Mouse (Mus musculus) C2C12 (cell line): ENCODE measurements around the gene Spop. TPM values are rescaled to one million over a fixed set of nuclear protein-coding genes. Genes with fewer than 3 reads are reported as not detected.

Experiments used
- H3K27me3 ChIP-seq: one replicate; pipeline ENCODE4 v1.6.1; 2011; ENCODE audit not compliant: control insufficient read depth, insufficient read depth, insufficient read length
- H3K36me3 ChIP-seq: one replicate; pipeline ENCODE4 v1.6.1; 2011; ENCODE audit not compliant: control insufficient read depth, insufficient read depth
- H3K4me3 ChIP-seq: one replicate; pipeline ENCODE4 v1.5.1; 2011; ENCODE audit warnings: mild to moderate bottlenecking, control low read depth; ENCODE audit not compliant: poor library complexity, insufficient read depth, severe bottlenecking
- H3K79me2 ChIP-seq: one replicate; pipeline ENCODE4 v1.6.1; 2011; ENCODE audit not compliant: control insufficient read depth, insufficient read depth
- H3K79me3 ChIP-seq: one replicate; pipeline ENCODE4 v1.6.1; 2011; ENCODE audit warnings: low read depth, control low read depth
- H3ac ChIP-seq: one replicate; pipeline ENCODE3; 2011; ENCODE audit warnings: low read depth; ENCODE audit not compliant: control insufficient read depth, insufficient read length
- CEBPB ChIP-seq: IDR thresholded peaks from one replicate; pipeline ENCODE4 v1.6.1; 2011; ENCODE audit warnings: low read depth, mild to moderate bottlenecking, control low read depth, moderate library complexity
- CTCF ChIP-seq: IDR thresholded peaks from one replicate; pipeline ENCODE4 v1.5.1; 2011; ENCODE audit not compliant: control insufficient read depth, insufficient read depth, insufficient read length
- FOSL1 ChIP-seq: IDR thresholded peaks from one replicate; pipeline ENCODE4 v1.8.0; 2011; ENCODE audit warnings: mild to moderate bottlenecking, low read length; ENCODE audit not compliant: poor library complexity, insufficient read depth, severe bottlenecking
- MAX ChIP-seq: IDR thresholded peaks from one replicate; pipeline ENCODE4 v1.6.1; 2011; ENCODE audit warnings: mild to moderate bottlenecking, control low read depth
- MYOD1 ChIP-seq: IDR thresholded peaks from one replicate; pipeline ENCODE4 v1.6.1; 2011; ENCODE audit warnings: low read depth; ENCODE audit not compliant: control insufficient read depth, insufficient read length
- MYOG ChIP-seq: IDR thresholded peaks from one replicate; pipeline ENCODE4 v1.6.1; 2011; ENCODE audit not compliant: control insufficient read depth, insufficient read length; ENCODE audit errors: extremely low read depth
- USF1 ChIP-seq: IDR thresholded peaks from one replicate; pipeline ENCODE4 v1.6.1; 2011; ENCODE audit warnings: low read depth, mild to moderate bottlenecking, control low read depth, moderate library complexity
- polyA plus RNA-seq: library from polyadenylated mRNA; unstranded; fragments of >200 nt; fragmentation: generic; extraction: Trizol; gene quantifications from one replicate; pipeline ENCODE4 v1.2.1, GENCODE M21; 2012; ENCODE audit warnings: missing spikeins

Gene Spop
- polyA plus RNA-seq, 1 experiment, result 59.0 TPM

DNA sequence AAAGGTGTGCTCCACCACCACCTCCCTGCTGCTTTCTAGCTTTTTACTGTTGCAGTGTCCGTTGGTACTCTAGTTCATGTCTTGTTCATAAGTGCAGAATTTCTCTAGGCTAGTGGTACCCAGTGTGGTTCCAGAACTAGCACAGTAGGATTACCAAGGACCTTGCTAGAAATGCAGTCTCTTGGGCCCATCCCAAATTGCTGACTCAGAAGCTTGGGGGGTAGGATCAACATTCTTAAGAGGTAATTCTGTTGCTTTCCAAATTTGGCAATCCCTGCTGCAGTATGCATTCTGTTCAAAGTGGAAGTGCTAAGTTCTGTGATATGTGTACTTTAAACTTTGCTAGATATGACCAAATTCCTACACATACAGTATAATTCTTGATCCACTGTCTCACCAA, 53.9 kb downstream of the Spop start:
- Histone ChIP-seq H3K79me2 (peaks cover 49% of the 10 kb centered on the region), H3K36me3 (peaks cover 18% of the 10 kb centered on the region), H3ac (no peak overlapping the region), H3K4me3 (no peak overlapping the region), H3K27me3 (no peaks in the 10 kb centered on the region), H3K79me3 (peaks cover 18% of the 10 kb centered on the region)
- TF ChIP-seq MYOD1, result no peak
- TF ChIP-seq USF1, result no peak
- no peak for TF ChIP-seq CEBPB
- TF ChIP-seq MAX, result no peak

- H3K4me3 ChIP-seq, result no peak overlapping the region
- peaks cover 56% of the 10 kb centered on the region for H3K36me3 ChIP-seq
- no peak for TF ChIP-seq MAX
- TF ChIP-seq USF1, result no peak
- no peak for TF ChIP-seq MYOG
- no peak for TF ChIP-seq MYOD1
- TF ChIP-seq FOSL1, result no peak
- no peak for TF ChIP-seq CEBPB
- TF ChIP-seq CTCF, result no peak
- no peaks in the 10 kb centered on the region for H3K79me3 ChIP-seq
- no peaks in the 10 kb centered on the region for H3K27me3 ChIP-seq
- no peak overlapping the region for H3ac ChIP-seq
- peaks cover 6% of the 10 kb centered on the region for H3K79me2 ChIP-seq
These were observed 59.1 kb downstream of the Spop start for GRCm38 (mm10) chr11:95472942-95473341.

GRCm38 (mm10) chr11:95473456-95473855, 59.6 kb downstream of the Spop start:
- no peaks in the 10 kb centered on the region for H3K79me3 ChIP-seq
- H3ac ChIP-seq, result no peak overlapping the region
- no peak overlapping the region for H3K4me3 ChIP-seq
- H3K36me3 ChIP-seq, result peaks cover 57% of the 10 kb centered on the region
- no peak for TF ChIP-seq FOSL1
- TF ChIP-seq MYOD1, result no peak
- no peak for TF ChIP-seq MYOG
- no peak for TF ChIP-seq CEBPB
- TF ChIP-seq CTCF, result no peak
- TF ChIP-seq USF1, result no peak
- no peak for TF ChIP-seq MAX
- H3K79me2 ChIP-seq, result peaks cover under 1% of the 10 kb centered on the region
- H3K27me3 ChIP-seq, result no peaks in the 10 kb centered on the region

GRCm38 (mm10) chr11:95476323-95476722, 62.4 kb downstream of the Spop start:
- no peaks in the 10 kb centered on the region for H3K27me3 ChIP-seq
- H3ac ChIP-seq, result no peak overlapping the region
- no peak overlapping the region for H3K4me3 ChIP-seq
- H3K79me3 ChIP-seq, result no peaks in the 10 kb centered on the region
- peaks cover 64% of the 10 kb centered on the region for H3K36me3 ChIP-seq
- H3K79me2 ChIP-seq, result peaks cover 4% of the 10 kb centered on the region
- TF ChIP-seq MYOG (no peak), CEBPB (no peak), MYOD1 (no peak), MAX (no peak), USF1 (no peak), FOSL1 (no peak), CTCF (no peak)

GRCm38 (mm10) chr11:95479458-95479857, 65.6 kb downstream of the Spop start:
- peaks cover 58% of the 10 kb centered on the region for H3K36me3 ChIP-seq
- H3K79me3 ChIP-seq, result no peaks in the 10 kb centered on the region
- TF ChIP-seq MYOG (no peak), MAX (no peak), USF1 (no peak), CTCF (no peak)
- H3K79me2 ChIP-seq, result peaks cover 10% of the 10 kb centered on the region
- H3ac ChIP-seq, result no peak overlapping the region
- no peaks in the 10 kb centered on the region for H3K27me3 ChIP-seq
- H3K4me3 ChIP-seq, result no peak overlapping the region

GRCm38 (mm10) chr11:95480662-95481061, 66.8 kb downstream of the Spop start:
- no peaks in the 10 kb centered on the region for H3K79me3 ChIP-seq
- peaks cover 10% of the 10 kb centered on the region for H3K79me2 ChIP-seq
- H3K36me3 ChIP-seq, result peaks cover 63% of the 10 kb centered on the region
- H3ac ChIP-seq, result no peak overlapping the region
- H3K4me3 ChIP-seq, result no peak overlapping the region
- no peak for TF ChIP-seq MYOD1
- no peak for TF ChIP-seq USF1
- no peak for TF ChIP-seq CTCF
- no peak for TF ChIP-seq MYOG
- TF ChIP-seq FOSL1, result no peak
- no peak for TF ChIP-seq MAX
- TF ChIP-seq CEBPB, result no peak
- H3K27me3 ChIP-seq, result no peaks in the 10 kb centered on the region
